Mouse (Mus musculus) E14TG2a.4 (cell line): ENCODE results near the gene Cer1.

Source experiments
- CTCF ChIP-seq: conservative IDR thresholded peaks from 2 replicates; pipeline ENCODE4 v1.5.1; 2014; ENCODE audit warnings: low read length
- NANOG ChIP-seq: IDR thresholded peaks from 2 replicates; pipeline ENCODE4 v1.6.1; 2014; ENCODE audit warnings: borderline replicate concordance, low read length, mixed read lengths

- TF ChIP-seq CTCF = no peak
- no peak for TF ChIP-seq NANOG
Measured at GRCm38 (mm10) chr4:82930079-82930478, 45.1 kb upstream of the Cer1 start.
